Mouse (Mus musculus) megakaryocyte progenitor cell, adult 5-6 weeks (primary cell): ENCODE data around the gene Hmgn2. TPM values are rescaled to one million over a fixed set of nuclear protein-coding genes. Genes with fewer than 3 reads are reported as not detected.
"Not testable (repeated sequence)": the region's sequence is repeated elsewhere in the genome, so short reads cannot be mapped to it uniquely, and the experiment has no call there.

Experiments used
- ATAC-seq: replicated peaks from 2 replicates; pipeline ENCODE4 v1.8.0; 2016; ENCODE audit warnings: mild to moderate bottlenecking, moderate TSS enrichment, inconsistent platforms; ENCODE audit not compliant: poor library complexity
- total RNA-seq, 2 experiments: library from RNA; stranded (forward) in 1 of 2; stranded (reverse) in 1 of 2; fragments of 157-497, 149-512 nt in 1 of 2; fragments of 200-1000 nt in 1 of 2; gene quantifications; 2 replicates each; pipeline versions ENCODE4 v1.2.3 to v1.2.4; 2015 to 2017

Gene Hmgn2
- 2,294 and 2,610 TPM in 2 replicates for total RNA-seq (2015)
- total RNA-seq (2017), result 1,024 and 1,057 TPM in 2 replicates

GRCm38 (mm10) chr4:133968150-133968921 is at the start of gene Hmgn2:
Hmgn2 (minus strand) TSS chr4:133968650.
- peak; percentile 43 for ATAC-seq

GRCm38 (mm10) chr4:134017201-134017865 is 48.9 kb upstream of the Hmgn2 start:
- no peak for ATAC-seq

- no peak for ATAC-seq
Measured at GRCm38 (mm10) chr4:134016767-134017166, 48.3 kb upstream of the Hmgn2 start.

GRCm38 (mm10) chr4:134016208-134016607 is 47.8 kb upstream of the Hmgn2 start:
- no peak for ATAC-seq

GRCm38 (mm10) chr4:134012858-134013528 is 44.5 kb upstream of the Hmgn2 start:
- ATAC-seq, result peak; percentile 66

- 0 out of 2 replicates have a peak, but pooled peaks have one; percentile 14 for ATAC-seq
Measured at GRCm38 (mm10) chr4:134011450-134012414, 43.3 kb upstream of the Hmgn2 start.

- no peak for ATAC-seq
Measured at GRCm38 (mm10) chr4:134009709-134010108, 41.3 kb upstream of the Hmgn2 start.

GRCm38 (mm10) chr4:134006845-134007244 is 38.4 kb upstream of the Hmgn2 start:
- no peak for ATAC-seq

GRCm38 (mm10) chr4:134005581-134006358 is 37.3 kb upstream of the Hmgn2 start:
- ATAC-seq, result peak; percentile 11

GRCm38 (mm10) chr4:134002903-134003302 is 34.5 kb upstream of the Hmgn2 start:
- no peak for ATAC-seq

- ATAC-seq, result no peak
Measured at GRCm38 (mm10) chr4:134002246-134002645, 33.8 kb upstream of the Hmgn2 start.

- ATAC-seq, result no peak
Measured at GRCm38 (mm10) chr4:134001710-134002109, 33.3 kb upstream of the Hmgn2 start.

GRCm38 (mm10) chr4:134000466-134001438 is 32.3 kb upstream of the Hmgn2 start, which contains the start of gene Dhdds:
Dhdds (minus strand) TSS chr4:134000918.
- peak; percentile 99 for ATAC-seq

- no peak for ATAC-seq
Measured at GRCm38 (mm10) chr4:133994697-133995096, 26.2 kb upstream of the Hmgn2 start.

- ATAC-seq, result no peak
Measured at GRCm38 (mm10) chr4:133991087-133991660, 22.7 kb upstream of the Hmgn2 start.

- ATAC-seq, result no peak
Measured at GRCm38 (mm10) chr4:133990035-133990434, 21.6 kb upstream of the Hmgn2 start.

- ATAC-seq, result not testable (repeated sequence)
Measured at GRCm38 (mm10) chr4:133988289-133988688, 19.8 kb upstream of the Hmgn2 start.

- ATAC-seq, result no peak
Measured at GRCm38 (mm10) chr4:133982936-133983335, 14.5 kb upstream of the Hmgn2 start.
